Mouse (Mus musculus): ENCODE data around the gene Efs. TPM values are rescaled to one million over a fixed set of nuclear protein-coding genes. Genes with fewer than 3 reads are reported as not detected.
"Not testable (repeated sequence)": the region's sequence is repeated elsewhere in the genome, so short reads cannot be mapped to it uniquely, and the experiment has no call there.

Efs gene
- polyA plus RNA-seq (2012; rRNA removed): 7.5 and 8.2 TPM in 2 replicates

DNA sequence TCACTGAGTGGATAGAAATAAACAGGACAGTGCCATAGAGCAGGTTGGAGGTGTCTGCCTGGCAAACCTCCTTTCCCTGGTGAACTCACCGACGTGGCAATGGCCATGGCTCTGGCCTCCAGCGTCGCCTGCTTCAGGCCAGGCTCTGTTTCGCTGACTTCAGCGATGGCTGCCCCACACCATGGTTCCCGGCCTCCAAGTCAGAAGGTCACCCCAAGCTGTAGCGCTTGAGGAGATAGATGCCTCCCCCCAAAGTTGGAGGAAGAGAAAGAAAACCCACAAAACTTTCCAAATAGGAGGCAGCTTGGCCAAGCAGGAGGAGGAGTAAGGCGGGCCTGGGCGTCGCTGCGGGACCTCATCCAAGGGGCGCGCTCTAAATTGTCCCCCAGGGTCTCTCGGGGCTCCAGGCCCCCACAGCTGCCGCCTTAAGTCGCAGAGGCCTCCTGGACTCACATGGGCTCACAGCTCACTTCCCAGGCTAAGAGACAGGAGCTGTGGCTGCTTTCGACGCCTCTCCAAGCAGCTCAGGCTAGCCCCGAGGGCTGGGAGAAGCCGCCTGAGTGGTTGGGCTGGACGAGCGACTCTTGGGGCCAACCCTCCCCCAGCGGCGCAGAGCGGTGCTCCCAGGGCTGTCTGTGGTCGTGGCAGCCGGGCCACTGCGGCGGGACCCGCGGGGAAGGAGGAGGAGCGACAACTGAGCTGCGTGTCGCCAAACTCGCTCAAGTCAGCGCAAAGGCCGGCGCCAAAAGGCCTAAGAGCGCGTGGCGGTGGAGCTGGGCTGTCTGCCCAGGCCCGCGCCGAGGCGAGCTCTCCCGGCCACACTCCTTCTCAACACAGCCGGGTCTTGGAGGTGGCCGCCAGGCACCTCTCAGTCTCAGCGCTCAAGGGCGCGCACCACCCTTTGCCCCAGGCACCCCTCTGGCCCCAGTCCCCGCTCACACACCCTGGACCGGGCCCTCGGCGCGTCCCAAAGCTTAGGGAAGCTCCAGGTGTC lies at the start of gene Efs:
Efs (minus strand) TSS at position 778 of the 994 bp plus-strand sequence.
- no peak for TF ChIP-seq POLR2A (IDR thresholded peaks at IDR 0.05; ENCODE audit: extremely low read depth, insufficient read depth, low read length)
- TF ChIP-seq CTCF (IDR thresholded peaks at IDR 0.05; ENCODE audit: extremely low read depth, insufficient read depth, low read length): no peak
- Histone ChIP-seq H3K4me3 (ENCODE audit: insufficient read depth, low read length) (peak within 1 kb of the TSS; percentile 56), H3K4me1 (ENCODE audit: control insufficient read depth, insufficient read depth, low read length) (no peaks in the 10 kb centered on the region), H3K27ac (ENCODE audit: insufficient read depth, low read length) (peak within 1 kb of the TSS; percentile 75; the same call in 1 of the 2 replicates)

GRCm38 (mm10) chr14:54974068-54974791 lies 48.3 kb upstream of the Efs start:
- Histone ChIP-seq H3K4me3 (ENCODE audit: insufficient read depth, low read length) (no peak overlapping the region), H3K4me1 (ENCODE audit: control insufficient read depth, insufficient read depth, low read length) (peaks cover 2% of the 10 kb centered on the region; the same call in 1 of the 2 replicates), H3K27ac (ENCODE audit: insufficient read depth, low read length) (0 out of 2 replicates have a peak overlapping the region, but pooled peaks have one; percentile 58)
- TF ChIP-seq CTCF (IDR thresholded peaks at IDR 0.05; ENCODE audit: extremely low read depth, insufficient read depth, low read length) (no peak), POLR2A (IDR thresholded peaks at IDR 0.05; ENCODE audit: extremely low read depth, insufficient read depth, low read length) (no peak)

DNA sequence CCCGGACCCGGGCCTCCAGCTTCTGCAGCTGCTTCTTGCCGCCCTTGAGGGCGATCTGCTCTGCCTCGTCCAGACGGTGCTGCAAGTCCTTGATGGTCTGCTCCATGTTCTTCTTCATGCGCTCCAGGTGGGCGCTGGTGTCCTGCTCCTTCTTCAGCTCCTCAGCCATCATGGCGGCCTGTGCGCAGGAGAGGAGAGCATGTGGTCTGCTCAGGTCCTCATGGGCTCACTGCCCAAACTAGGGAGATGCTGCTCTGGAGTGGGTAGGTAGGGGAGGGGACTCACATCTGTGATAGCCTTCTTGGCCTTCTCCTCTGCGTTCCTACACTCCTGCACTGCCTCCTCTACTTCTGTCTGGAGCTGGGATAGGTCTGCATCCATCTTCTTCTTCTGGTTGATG lies 46.9 kb upstream of the Efs start:
- H3K4me1 ChIP-seq (ENCODE audit: control insufficient read depth, insufficient read depth, low read length); H3K27ac ChIP-seq (ENCODE audit: insufficient read depth, low read length); H3K4me3 ChIP-seq (ENCODE audit: insufficient read depth, low read length): not testable (repeated sequence)

GRCm38 (mm10) chr14:54968344-54968743 lies 42.4 kb upstream of the Efs start:
- H3K4me1 ChIP-seq (ENCODE audit: control insufficient read depth, insufficient read depth, low read length): no peaks in the 10 kb centered on the region
- H3K4me3 ChIP-seq (ENCODE audit: insufficient read depth, low read length): no peak overlapping the region
- TF ChIP-seq CTCF (IDR thresholded peaks at IDR 0.05; ENCODE audit: extremely low read depth, insufficient read depth, low read length): no peak
- TF ChIP-seq POLR2A (IDR thresholded peaks at IDR 0.05; ENCODE audit: extremely low read depth, insufficient read depth, low read length): no peak
- no peak overlapping the region for H3K27ac ChIP-seq (ENCODE audit: insufficient read depth, low read length)

- Histone ChIP-seq H3K4me1 (ENCODE audit: control insufficient read depth, insufficient read depth, low read length) (no peaks in the 10 kb centered on the region), H3K4me3 (ENCODE audit: insufficient read depth, low read length) (no peak overlapping the region), H3K27ac (ENCODE audit: insufficient read depth, low read length) (no peak overlapping the region)
- TF ChIP-seq CTCF (IDR thresholded peaks at IDR 0.05; ENCODE audit: extremely low read depth, insufficient read depth, low read length) (no peak), POLR2A (IDR thresholded peaks at IDR 0.05; ENCODE audit: extremely low read depth, insufficient read depth, low read length) (no peak)
These were observed 41.9 kb upstream of the Efs start for GRCm38 (mm10) chr14:54967874-54968273.

GRCm38 (mm10) chr14:54966320-54966977 lies 40.5 kb upstream of the Efs start, which contains the start of gene Myh6:
Myh6 (minus strand) TSS chr14:54966927.
- H3K27ac ChIP-seq (ENCODE audit: insufficient read depth, low read length): no peak within 1 kb of the TSS
- no peaks in the 10 kb centered on the region for H3K4me1 ChIP-seq (ENCODE audit: control insufficient read depth, insufficient read depth, low read length)
- TF ChIP-seq CTCF (IDR thresholded peaks at IDR 0.05; ENCODE audit: extremely low read depth, insufficient read depth, low read length): no peak
- no peak for TF ChIP-seq POLR2A (IDR thresholded peaks at IDR 0.05; ENCODE audit: extremely low read depth, insufficient read depth, low read length)

GRCm38 (mm10) chr14:54965631-54966030 lies 39.7 kb upstream of the Efs start:
- Histone ChIP-seq H3K27ac (ENCODE audit: insufficient read depth, low read length) (no peak overlapping the region), H3K4me1 (ENCODE audit: control insufficient read depth, insufficient read depth, low read length) (no peaks in the 10 kb centered on the region), H3K4me3 (ENCODE audit: insufficient read depth, low read length) (no peak overlapping the region)
- TF ChIP-seq CTCF (IDR thresholded peaks at IDR 0.05; ENCODE audit: extremely low read depth, insufficient read depth, low read length): no peak
- TF ChIP-seq POLR2A (IDR thresholded peaks at IDR 0.05; ENCODE audit: extremely low read depth, insufficient read depth, low read length): no peak

More at GRCm38 (mm10) chr14:54966320-54966977, 40.5 kb upstream of the Efs start, which contains the start of gene Myh6:
- H3K4me3 ChIP-seq (ENCODE audit: insufficient read depth, low read length): no peak within 1 kb of the TSS

GRCm38 (mm10) chr14:54965044-54965443 lies 39.1 kb upstream of the Efs start:
- Histone ChIP-seq H3K27ac (ENCODE audit: insufficient read depth, low read length) (no peak overlapping the region), H3K4me3 (ENCODE audit: insufficient read depth, low read length) (no peak overlapping the region), H3K4me1 (ENCODE audit: control insufficient read depth, insufficient read depth, low read length) (no peaks in the 10 kb centered on the region)
- TF ChIP-seq CTCF (IDR thresholded peaks at IDR 0.05; ENCODE audit: extremely low read depth, insufficient read depth, low read length) (no peak), POLR2A (IDR thresholded peaks at IDR 0.05; ENCODE audit: extremely low read depth, insufficient read depth, low read length) (no peak)

DNA sequence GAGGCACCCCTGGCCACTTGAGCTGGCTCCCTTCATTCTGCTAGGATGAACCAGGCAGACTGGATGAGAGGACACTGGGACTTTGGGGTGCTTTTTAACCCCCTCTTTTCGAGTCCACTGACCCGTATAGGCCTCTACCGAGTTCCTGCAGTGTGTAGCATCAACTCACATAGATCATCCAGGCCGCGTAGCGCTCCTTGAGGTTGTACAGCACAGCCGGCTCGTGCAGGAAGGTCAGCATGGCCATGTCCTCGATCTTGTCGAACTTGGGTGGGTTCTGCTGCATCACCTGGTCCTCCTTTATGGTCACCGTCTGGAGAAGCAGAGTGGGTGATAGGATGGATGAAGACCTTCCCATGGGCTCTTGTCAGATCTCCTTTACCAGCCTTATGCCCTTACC lies 37.8 kb upstream of the Efs start:
- TF ChIP-seq CTCF (IDR thresholded peaks at IDR 0.05; ENCODE audit: extremely low read depth, insufficient read depth, low read length) (no peak), POLR2A (IDR thresholded peaks at IDR 0.05; ENCODE audit: extremely low read depth, insufficient read depth, low read length) (no peak)
- Histone ChIP-seq H3K4me3 (ENCODE audit: insufficient read depth, low read length) (no peak overlapping the region), H3K27ac (ENCODE audit: insufficient read depth, low read length) (no peak overlapping the region), H3K4me1 (ENCODE audit: control insufficient read depth, insufficient read depth, low read length) (no peaks in the 10 kb centered on the region)
